Mouse (Mus musculus) CD8-positive naive resting alpha-beta T cell, adult 2 months (primary cell): Measurements from ENCODE around the gene Otor.

Source experiments
- DNase-seq, 2 experiments: peaks; one replicate each; pipeline ENCODE4 v3.0.0; 2022; ENCODE audit warnings: low read depth in 2 of 2, low spot score in 2 of 2

The Otor gene

GRCm38 (mm10) chr2:143078198-143078851 is at the start of gene Otor:
Gene Otor, plus strand, starts transcription at chr2:143078473.
- DNase-seq: no peak

GRCm38 (mm10) chr2:143031283-143031682 is 47.0 kb upstream of the Otor start:
- no peak for DNase-seq

- DNase-seq: no peak
Measured at GRCm38 (mm10) chr2:143032378-143033255, 45.7 kb upstream of the Otor start.

DNA sequence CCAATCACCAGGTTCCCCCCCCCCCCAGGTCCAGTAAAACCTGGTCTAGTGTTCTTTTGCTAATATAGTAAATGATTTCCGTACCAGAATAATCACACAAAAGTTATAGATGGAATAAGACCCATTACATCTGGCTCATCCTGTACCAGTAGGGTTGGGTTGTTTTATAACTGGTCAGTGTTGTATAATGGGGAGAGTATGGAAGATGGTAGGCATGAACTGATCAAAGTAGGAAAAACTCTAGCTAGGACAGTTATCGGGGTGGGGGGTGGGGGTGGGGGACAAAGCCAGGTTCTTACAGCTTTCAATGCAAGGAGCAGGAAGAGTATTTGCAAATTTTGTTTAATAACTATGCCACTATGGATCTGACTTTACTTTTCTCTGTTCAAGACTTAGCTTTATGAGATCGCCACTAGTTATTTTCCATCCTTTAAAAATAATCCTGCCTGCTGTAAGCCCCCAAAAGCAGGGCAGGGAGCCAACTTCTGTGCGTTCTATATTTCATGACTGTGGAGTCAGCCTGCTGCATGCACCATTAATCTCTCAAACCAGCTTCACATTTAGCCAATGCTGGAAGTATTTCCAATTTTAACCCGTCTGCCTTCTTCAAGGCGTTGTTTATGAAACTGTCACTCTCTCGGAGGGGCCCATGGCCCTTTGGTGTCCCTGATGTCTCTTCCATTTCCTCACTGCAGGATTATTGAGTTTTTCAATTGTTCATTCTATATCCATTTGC is 43.8 kb upstream of the Otor start:
- no peak for DNase-seq

GRCm38 (mm10) chr2:143035086-143035593 is 43.1 kb upstream of the Otor start:
- DNase-seq: no peak

GRCm38 (mm10) chr2:143041596-143041995 is 36.7 kb upstream of the Otor start:
- DNase-seq: no peak

- DNase-seq: no peak
Measured at GRCm38 (mm10) chr2:143055251-143055650, 23.0 kb upstream of the Otor start.

DNA sequence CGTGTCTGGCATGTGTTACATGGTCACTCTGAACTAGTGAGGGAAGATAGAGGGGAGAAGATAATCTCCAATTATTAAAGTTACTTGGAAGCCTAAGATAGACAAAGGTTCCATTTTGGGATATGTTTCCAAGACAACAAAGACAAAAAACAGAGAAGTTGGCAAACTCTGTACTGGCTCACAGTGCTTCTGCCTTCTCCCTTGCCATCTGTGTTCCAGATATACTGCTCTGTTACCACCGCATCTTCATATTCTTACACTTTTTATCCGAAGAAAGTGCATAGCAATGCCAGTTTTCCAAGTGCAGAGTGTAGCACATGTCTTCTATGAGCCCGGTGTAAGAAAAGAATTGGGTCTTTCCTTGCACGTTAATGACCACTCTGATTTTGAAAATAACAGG is 21.5 kb upstream of the Otor start:
- DNase-seq: no peak

DNA sequence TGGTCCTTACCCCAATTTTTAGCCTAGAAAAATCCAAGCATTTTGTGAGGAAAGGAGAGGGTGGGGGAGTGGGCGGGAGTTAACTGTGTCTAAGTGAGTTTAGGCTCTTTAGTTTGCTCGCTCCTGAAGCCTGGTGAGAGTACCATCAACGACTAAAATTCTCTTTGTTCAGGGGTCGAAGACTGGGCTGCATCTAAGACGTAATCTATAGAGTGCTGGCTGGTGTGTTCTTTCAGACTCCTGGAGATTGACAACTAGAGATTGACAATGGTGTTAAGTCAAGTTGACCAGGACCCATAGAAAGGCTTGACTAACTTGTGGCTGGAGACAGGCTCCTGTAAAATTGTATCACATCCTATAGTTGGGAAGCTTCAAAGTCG is 15.9 kb upstream of the Otor start:
- no peak for DNase-seq

- peak; percentile 64 to 70 for DNase-seq
Measured at GRCm38 (mm10) chr2:143062812-143063792, 15.2 kb upstream of the Otor start, which contains the start of gene Snrpb2. Gene Snrpb2, plus strand, starts transcription at chr2:143063039.

DNA sequence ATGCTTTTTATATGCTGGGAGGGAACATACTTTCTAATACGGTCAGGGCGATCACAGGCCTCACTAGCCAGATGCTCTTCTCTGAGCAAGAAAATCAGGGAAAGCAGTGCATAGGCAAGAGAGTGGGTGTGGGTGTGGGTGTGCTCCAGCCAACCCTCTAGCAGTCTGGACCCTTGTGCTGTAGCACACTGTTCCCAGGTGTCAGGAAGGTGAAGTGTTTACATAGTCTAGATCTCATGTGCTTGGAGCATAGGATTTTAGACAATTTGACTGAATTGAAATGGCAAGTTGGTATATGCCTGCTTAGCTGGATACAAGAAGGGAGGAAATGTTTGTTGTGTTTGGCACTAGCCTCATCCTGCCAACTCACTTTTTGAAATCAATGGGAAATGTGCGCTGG is 12.4 kb upstream of the Otor start:
- no peak for DNase-seq

GRCm38 (mm10) chr2:143081693-143082092 is 3.4 kb downstream of the Otor start:
- no peak for DNase-seq

DNA sequence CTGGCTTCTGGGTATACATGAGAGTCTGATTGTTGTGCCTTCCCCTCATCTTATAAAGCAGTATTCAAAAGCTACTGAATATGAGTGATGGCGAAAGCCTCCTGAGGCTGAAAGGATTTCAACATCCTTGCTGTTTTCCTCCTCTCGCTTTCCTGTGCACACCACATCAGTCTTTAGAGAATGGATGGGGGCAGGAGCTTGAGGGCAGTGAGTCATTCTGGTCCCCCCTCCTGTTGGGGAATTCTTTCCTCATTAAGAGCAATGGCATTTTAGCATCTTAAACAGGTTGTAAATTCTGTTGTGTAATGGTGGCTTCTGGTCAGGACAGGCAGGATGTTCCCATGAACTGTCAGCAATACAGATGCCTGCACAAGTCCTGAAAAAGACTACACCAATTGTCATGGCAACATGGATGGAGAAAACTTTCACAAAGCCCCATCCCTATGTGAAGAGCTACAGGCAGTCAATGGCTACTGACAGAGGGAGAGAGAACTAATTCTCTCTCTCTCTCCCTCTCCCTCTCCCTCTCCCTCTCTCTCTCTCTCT is 6.7 kb downstream of the Otor start:
- no peak for DNase-seq

DNA sequence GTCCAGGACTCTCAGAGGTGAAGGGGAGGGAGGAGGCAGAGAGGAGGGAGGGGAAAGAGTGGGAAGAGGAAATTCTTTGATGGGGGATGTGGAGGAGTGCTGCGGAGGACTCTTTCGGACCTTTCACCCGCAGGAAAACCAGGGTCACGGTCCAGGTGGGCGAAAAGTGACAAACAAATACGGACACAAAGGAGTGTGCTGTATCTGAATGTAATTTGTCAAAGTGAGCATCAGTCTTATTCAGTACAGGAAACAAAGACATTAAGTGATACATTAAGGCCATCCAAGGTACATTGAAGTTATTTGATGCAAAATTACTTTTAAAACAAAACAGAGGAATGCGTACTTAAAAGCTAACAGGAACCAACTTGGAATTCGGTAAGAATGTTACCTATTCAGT is 11.6 kb downstream of the Otor start:
- no peak for DNase-seq

- no peak for DNase-seq
Measured at GRCm38 (mm10) chr2:143093726-143094125, 15.5 kb downstream of the Otor start.

- no peak for DNase-seq
Measured at GRCm38 (mm10) chr2:143094761-143095160, 16.5 kb downstream of the Otor start.

GRCm38 (mm10) chr2:143097170-143097569 is 18.9 kb downstream of the Otor start:
- no peak for DNase-seq

GRCm38 (mm10) chr2:143113859-143114258 is 35.6 kb downstream of the Otor start:
- no peak for DNase-seq

DNA sequence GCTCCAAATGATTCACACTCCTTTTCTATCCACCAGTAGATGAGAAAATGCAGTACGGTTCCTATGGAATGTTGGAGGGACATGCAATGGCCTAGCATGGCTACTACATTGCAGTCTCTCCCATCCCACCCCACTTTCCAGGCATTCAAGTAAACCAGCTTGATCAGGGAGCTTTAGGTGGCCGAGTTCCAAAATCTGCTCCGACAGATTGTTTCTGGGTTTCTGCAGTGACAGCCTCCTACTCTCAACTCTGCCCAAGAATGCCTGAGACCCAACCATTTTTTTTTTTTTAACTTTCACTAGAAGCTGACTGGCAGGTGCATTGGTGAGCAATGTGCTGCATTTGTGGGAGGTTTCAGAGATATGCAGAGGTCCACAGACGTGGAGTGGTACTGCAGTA is 36.4 kb downstream of the Otor start:
- DNase-seq: no peak

DNA sequence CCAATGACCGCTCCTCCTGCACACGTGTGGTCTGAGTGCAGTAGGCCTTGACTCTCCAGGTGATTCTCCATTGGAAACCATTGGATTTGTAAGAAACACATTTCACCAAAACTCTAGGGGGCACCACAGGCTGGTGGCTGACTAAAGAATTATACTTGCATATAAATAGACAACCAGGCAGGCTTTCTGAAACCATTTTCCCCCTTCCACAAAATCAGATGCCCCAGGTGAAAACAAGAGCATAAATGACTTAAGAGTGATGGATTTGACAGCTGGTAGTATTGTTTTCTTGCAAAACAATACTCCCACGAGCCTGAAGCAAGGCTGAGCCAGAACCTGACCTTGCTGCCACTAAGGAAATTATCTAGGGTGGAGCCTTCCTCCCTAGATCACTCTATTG is 39.2 kb downstream of the Otor start:
- DNase-seq: no peak
